ENCODE assay signal across 7 mouse cellular contexts in genomic region chr10:117710604-117711141, GRCm38 (mm10). TPM values are rescaled to one million over a fixed set of nuclear protein-coding genes. Genes with fewer than 3 reads are reported as not detected.
DNase-seq lines count a peak whose midpoint lies in the region; ATAC-seq lines count a peak whose summit lies in the region.

Gene Mdm2 (minus strand): TSS chr10:117710758.

- H3K9ac ChIP-seq in embryonic facial prominence, embryonic 11.5 days (replicated peaks; ENCODE audit: low read length), result peak within 1 kb of the TSS; percentile 98
- H3K9ac ChIP-seq in limb, embryonic 11.5 days (ENCODE audit: low read length), result peak within 1 kb of the TSS; percentile 100
- H3K9ac ChIP-seq in midbrain, embryonic 14.5 days (replicated peaks; ENCODE audit: low read length), result peak within 1 kb of the TSS; percentile 100

- H3K36me3 ChIP-seq in embryonic facial prominence, embryonic 11.5 days (replicated peaks; ENCODE audit: control insufficient read depth, insufficient read depth, low read depth, low read length), result no peaks in the 10 kb centered on the region; the same call in 1 of the 2 replicates
- H3K36me3 ChIP-seq in limb, embryonic 11.5 days (ENCODE audit: control insufficient read depth, insufficient read depth, low read length), result peaks cover 8% of the 10 kb centered on the region
- H3K36me3 ChIP-seq in midbrain, embryonic 14.5 days (ENCODE audit: control insufficient read depth, insufficient read depth, low read length), result peaks cover 15% of the 10 kb centered on the region

- peak; percentile 88 for ATAC-seq in embryonic facial prominence, embryonic 11.5 days (replicated peaks; ENCODE audit: insufficient number of reproducible peaks, low FRiP score, low TSS enrichment, low read depth)
- peak; percentile 92 for ATAC-seq in limb, embryonic 11.5 days (ENCODE audit: insufficient number of reproducible peaks, low FRiP score, low TSS enrichment, low read depth)
- peak; percentile 95 for ATAC-seq in midbrain, embryonic 14.5 days (ENCODE audit: low FRiP score, low TSS enrichment)

- peak within 1 kb of the TSS; percentile 73 for H3K4me2 ChIP-seq in embryonic facial prominence, embryonic 11.5 days (ENCODE audit: low read depth, low read length)
- peak within 1 kb of the TSS; percentile 67 for H3K4me2 ChIP-seq in limb, embryonic 11.5 days (ENCODE audit: low read depth, severe bottlenecking)
- peak within 1 kb of the TSS; percentile 71 for H3K4me2 ChIP-seq in midbrain, embryonic 14.5 days (ENCODE audit: low read length)

- peak within 1 kb of the TSS; percentile 81 for H3K4me3 ChIP-seq in embryonic facial prominence, embryonic 11.5 days (ENCODE audit: low read depth, low read length)
- H3K4me3 ChIP-seq in limb, embryonic 11.5 days (ENCODE audit: low read depth, low read length), result peak within 1 kb of the TSS; percentile 88
- H3K4me3 ChIP-seq in midbrain, embryonic 14.5 days (replicated peaks; ENCODE audit: low read depth, low read length), result peak within 1 kb of the TSS; percentile 94

- H3K27me3 ChIP-seq in embryonic facial prominence, embryonic 11.5 days (ENCODE audit: control insufficient read depth, insufficient read depth, low read length), result no peaks in the 10 kb centered on the region
- no peaks in the 10 kb centered on the region for H3K27me3 ChIP-seq in limb, embryonic 11.5 days (ENCODE audit: control insufficient read depth, insufficient read depth, low read length)
- no peaks in the 10 kb centered on the region for H3K27me3 ChIP-seq in midbrain, embryonic 14.5 days (ENCODE audit: control insufficient read depth, insufficient read depth, low read length)

- peak; percentile 99 for DNase-seq in adrenal gland, postnatal 14 days
- DNase-seq in embryonic facial prominence, embryonic 11.5 days (ENCODE audit: low spot score), result peak; percentile 96
- DNase-seq in heart, adult 11 months, result peak; percentile 99
- peak; percentile 97 for DNase-seq in kidney, adult 18-20 months
- DNase-seq in limb, embryonic 11.5 days (ENCODE audit: low spot score), result peak; percentile 99
- peak; percentile 99 for DNase-seq in midbrain, embryonic 14.5 days
- peak; percentile 92 to 97 for DNase-seq in spleen, adult 18-20 months

- peak within 1 kb of the TSS; percentile 97 for H3K27ac ChIP-seq in embryonic facial prominence, embryonic 11.5 days (replicated peaks; ENCODE audit: low read depth, low read length)
- H3K27ac ChIP-seq in limb, embryonic 11.5 days (replicated peaks; ENCODE audit: low read depth, low read length), result peak within 1 kb of the TSS; percentile 95
- H3K27ac ChIP-seq in midbrain, embryonic 14.5 days (replicated peaks; ENCODE audit: low read depth, low read length), result peak within 1 kb of the TSS; percentile 99

- no peaks in the 10 kb centered on the region for H3K4me1 ChIP-seq in embryonic facial prominence, embryonic 11.5 days (ENCODE audit: control insufficient read depth, insufficient read depth, low read length)
- H3K4me1 ChIP-seq in limb, embryonic 11.5 days (ENCODE audit: control insufficient read depth, insufficient read depth, low read length), result peaks cover 4% of the 10 kb centered on the region; the same call in 1 of the 2 replicates
- peaks cover 15% of the 10 kb centered on the region for H3K4me1 ChIP-seq in midbrain, embryonic 14.5 days (ENCODE audit: control insufficient read depth, insufficient read depth, low read length)

- under 1% methylated on average over 52 of the region's 52 CpGs for WGBS in embryonic facial prominence, embryonic 11.5 days
- under 1% methylated on average over 52 of the region's 52 CpGs for WGBS in limb, embryonic 11.5 days
- under 1% methylated on average over 52 of the region's 52 CpGs for WGBS in midbrain, embryonic 14.5 days

- H3K9me3 ChIP-seq in embryonic facial prominence, embryonic 11.5 days (replicated peaks; ENCODE audit: control insufficient read depth, low read length), result no peaks in the 10 kb centered on the region
- H3K9me3 ChIP-seq in limb, embryonic 11.5 days (ENCODE audit: control insufficient read depth, low read length), result no peaks in the 10 kb centered on the region
- no peaks in the 10 kb centered on the region for H3K9me3 ChIP-seq in midbrain, embryonic 14.5 days (ENCODE audit: control insufficient read depth, low read length)

RNA-seq across cellular contexts. Expression of gene Mdm2, which starts in this region (rescaled TPM):
- 42.6 and 53.7 TPM in 2 replicates for total RNA-seq in adrenal gland, postnatal 14 days (2021)
- 47.7 and 50.5 TPM in 2 replicates for polyA plus RNA-seq in embryonic facial prominence, embryonic 11.5 days (2014; fragmentation: Nextera tagmentation; extraction: Ambion mirVana)
- 63.1 and 66.3 TPM in 2 replicates for polyA plus RNA-seq in limb, embryonic 11.5 days (2014; fragmentation: Nextera tagmentation; extraction: Ambion mirVana)
- polyA plus RNA-seq in midbrain, embryonic 14.5 days (2014; fragmentation: Nextera tagmentation; extraction: Ambion mirVana), result 49.0 and 57.3 TPM in 2 replicates

Comparison
In these comparisons a context has a peak if more than half of its experiments do, and no peak if none do; other contexts are left out.
1. Peak in every context shown above with its lines: DNase-seq, ATAC-seq, H3K4me3 ChIP-seq and H3K27ac ChIP-seq.